Mouse (Mus musculus) left cerebral cortex, postnatal 25 days (tissue): ENCODE data around the gene Ptcd1. TPM values are rescaled to one million over a fixed set of nuclear protein-coding genes. Genes with fewer than 3 reads are reported as not detected.
"Not testable (repeated sequence)": the region's sequence is repeated elsewhere in the genome, so short reads cannot be mapped to it uniquely, and the experiment has no call there.

Experiments used
- DNase-seq, 2 experiments: peaks; one replicate each; pipeline ENCODE4 v3.0.0; 2022; ENCODE audit warnings: low spot score in 2 of 2, mixed read lengths in 1 of 2
- intact Hi-C: fragments of 180-260 bp; cut with DNase I; formaldehyde crosslinking; loops from one replicate; pipeline ENCODE4 v1.15.1; 2025
- total RNA-seq, 2 experiments: library from RNA; stranded (reverse); gene quantifications; 2 replicates each; pipeline ENCODE4 v1.2.3; 2021

Ptcd1 gene
- total RNA-seq, 2 experiments from 2014 or later, result 18.8 to 19.8 TPM

GRCm38 (mm10) chr5:145178461-145178980, 11.6 kb upstream of the Ptcd1 start:
- intact Hi-C loops, result no loop called here

GRCm38 (mm10) chr5:145167306-145167661, 376 bp upstream of the Ptcd1 start:
- DNase-seq, result no peak
- intact Hi-C loops, result loop anchor here (2.0 kb wide), 2 partner anchors 24 to 26 kb away; partner anchors contain the start of genes Bud31 and Pdap1

More at GRCm38 (mm10) chr5:145178461-145178980, 11.6 kb upstream of the Ptcd1 start:
- no peak for DNase-seq

- DNase-seq, result no peak
- intact Hi-C loops, result no loop called here
These were observed 1.7 kb downstream of the Ptcd1 start for GRCm38 (mm10) chr5:145165184-145165583.

GRCm38 (mm10) chr5:145164710-145165109, 2.2 kb downstream of the Ptcd1 start:
- intact Hi-C loops, result no loop called here
- DNase-seq, result no peak

- DNase-seq, result no peak
- intact Hi-C loops, result no loop called here
These were observed 5.5 kb downstream of the Ptcd1 start for GRCm38 (mm10) chr5:145161361-145161760.

- DNase-seq, result no peak
- intact Hi-C loops, result no loop called here
These were observed 14.2 kb downstream of the Ptcd1 start for GRCm38 (mm10) chr5:145152690-145153089.

GRCm38 (mm10) chr5:145149294-145149693, 17.6 kb downstream of the Ptcd1 start:
- no peak for DNase-seq
- intact Hi-C loops, result no loop called here

- DNase-seq, result no peak
These were observed 19.2 kb downstream of the Ptcd1 start for GRCm38 (mm10) chr5:145147748-145148147.

GRCm38 (mm10) chr5:145140611-145141010, 26.3 kb downstream of the Ptcd1 start:
- DNase-seq, result no peak
- intact Hi-C loops, result loop anchor here (2.0 kb wide), 1 partner anchor 26 kb away; the partner anchor contains the start of genes Cpsf4 and Ptcd1

More at GRCm38 (mm10) chr5:145147748-145148147, 19.2 kb downstream of the Ptcd1 start:
- intact Hi-C loops, result no loop called here

GRCm38 (mm10) chr5:145139571-145140519, 27.1 kb downstream of the Ptcd1 start, which contains the start of the genes Pdap1 and Bud31:
Gene Pdap1, minus strand, starts transcription at chr5:145140238.
Gene Bud31, plus strand, starts transcription at chr5:145140362.
- intact Hi-C loops, result loop anchor here (2.0 kb wide), 1 partner anchor 27 kb away; the partner anchor contains the start of genes Cpsf4 and Ptcd1
- peak; percentile 96 to 97 for DNase-seq

- DNase-seq, result no peak
- intact Hi-C loops, result no loop called here
These were observed 28.1 kb downstream of the Ptcd1 start for GRCm38 (mm10) chr5:145138836-145139235.

GRCm38 (mm10) chr5:145133275-145133674, 33.6 kb downstream of the Ptcd1 start:
- intact Hi-C loops, DNase-seq: not testable (repeated sequence)

- DNase-seq, result no peak
- intact Hi-C loops, result no loop called here
These were observed 35.9 kb downstream of the Ptcd1 start for GRCm38 (mm10) chr5:145130995-145131394.

- intact Hi-C loops, result no loop called here
- DNase-seq, result peak; percentile 61 to 92
These were observed 36.7 kb downstream of the Ptcd1 start for GRCm38 (mm10) chr5:145130191-145130590.

- DNase-seq, result peak in 1 of 2 experiments; percentile 69
- intact Hi-C loops, result not testable (repeated sequence)
These were observed 37.1 kb downstream of the Ptcd1 start for GRCm38 (mm10) chr5:145129773-145130172.

- no peak for DNase-seq
- intact Hi-C loops, result no loop called here
These were observed 37.8 kb downstream of the Ptcd1 start for GRCm38 (mm10) chr5:145129124-145129523.

GRCm38 (mm10) chr5:145126580-145126979, 40.3 kb downstream of the Ptcd1 start:
- no peak for DNase-seq
- intact Hi-C loops, result no loop called here

- intact Hi-C loops, result no loop called here
- no peak for DNase-seq
These were observed 43.5 kb downstream of the Ptcd1 start for GRCm38 (mm10) chr5:145123396-145123795.

- intact Hi-C loops, result no loop called here
- no peak for DNase-seq
These were observed 46.0 kb downstream of the Ptcd1 start for GRCm38 (mm10) chr5:145120921-145121320.

- intact Hi-C loops, result no loop called here
- DNase-seq, result no peak
These were observed 47.5 kb downstream of the Ptcd1 start for GRCm38 (mm10) chr5:145119385-145119784.
